Mouse (Mus musculus) adrenal gland, postnatal 10 days (tissue): ENCODE measurements at regions not wholly inside any gene's neighbourhood (a gene's known extent, or its start where the extent isn't known, plus 50 kb on each side); places are given as distances from the start of the nearest gene placed in this dataset.

Source experiments
- DNase-seq: peaks from one replicate; pipeline ENCODE4 v3.0.0; 2021; ENCODE audit warnings: mixed read lengths

GRCm38 (mm10) chr10:51970113-51970512 lies 52.2 kb upstream of the Vgll2 start:
- DNase-seq = no peak
